12 mouse cellular contexts compared by ENCODE assay signal in genomic region chr7:66260763-66261390, GRCm38 (mm10).
A peak's percentile ranks its signal among the peaks of the same experiment; 100 is the strongest.
DNase-seq lines count a peak whose midpoint lies in the region; ATAC-seq and TF ChIP-seq lines count a peak whose summit lies in the region.
"Had no signal": no experiment of that assay in that cellular context is flagged by ENCODE, and none has a peak within 500 bp of the region (broad histone marks: within the 10 kb centered on the region; RNA-seq: fewer than 3 reads in every experiment).

No protein-coding gene starts in this region.

- WGBS in forebrain, embryonic 16.5 days, result 64% methylated on average over 7 of the region's 7 CpGs
- WGBS in forebrain, embryonic 12.5 days, result 82% methylated on average over 7 of the region's 7 CpGs
- 56% methylated on average over 7 of the region's 7 CpGs for WGBS in lung, embryonic 14.5 days
- WGBS in lung, adult 2 months, result 57% methylated on average over 7 of the region's 7 CpGs
- WGBS in cerebellum, adult 2 months, result 10% methylated on average over 7 of the region's 7 CpGs
- 66% methylated on average over 7 of the region's 7 CpGs for WGBS in hindbrain, embryonic 16.5 days

- no peak for TF ChIP-seq POLR2A in lung, adult 2 months (IDR thresholded peaks at IDR 0.05; ENCODE audit: borderline replicate concordance, extremely low read depth, low read depth, low read length)
- TF ChIP-seq POLR2A in cerebellum, adult 2 months (IDR thresholded peaks at IDR 0.05; ENCODE audit: borderline replicate concordance, insufficient read depth, low read length), result no peak

- H3K27me3 ChIP-seq in forebrain, embryonic 16.5 days (replicated peaks; ENCODE audit: control insufficient read depth, insufficient read depth, low read length), result no peaks in the 10 kb centered on the region
- H3K27me3 ChIP-seq in forebrain, embryonic 12.5 days, result no peaks in the 10 kb centered on the region
- no peaks in the 10 kb centered on the region for H3K27me3 ChIP-seq in lung, embryonic 14.5 days (ENCODE audit: insufficient read depth, low read length)
- no peaks in the 10 kb centered on the region for H3K27me3 ChIP-seq in cerebellum, adult 2 months (ENCODE audit: control insufficient read depth, insufficient read depth, low read length)
- H3K27me3 ChIP-seq in hindbrain, embryonic 16.5 days (replicated peaks; ENCODE audit: control insufficient read depth, insufficient read depth, low read length), result no peaks in the 10 kb centered on the region
- H3K27me3 ChIP-seq: intestine, embryonic 15.5 days; liver, embryonic 13.5 days; Patski had no signal

- no peak for TF ChIP-seq CTCF in lung, embryonic 14.5 days (IDR thresholded peaks at IDR 0.05; ENCODE audit: low read depth)
- no peak for TF ChIP-seq CTCF in lung, adult 2 months (IDR thresholded peaks at IDR 0.05; ENCODE audit: insufficient read depth, low read length)
- no peak for TF ChIP-seq CTCF in cerebellum, adult 2 months (IDR thresholded peaks at IDR 0.05; ENCODE audit: borderline replicate concordance, insufficient read depth, low read depth, low read length)
- TF ChIP-seq CTCF in layer of hippocampus, adult 2 months (conservative IDR thresholded peaks at IDR 0.05), result no peak

- no peak overlapping the region for H3K4me2 ChIP-seq in forebrain, embryonic 16.5 days (ENCODE audit: low read length)
- no peak overlapping the region for H3K4me2 ChIP-seq in forebrain, embryonic 12.5 days
- H3K4me2 ChIP-seq in lung, embryonic 14.5 days, result no peak overlapping the region
- no peak overlapping the region for H3K4me2 ChIP-seq in hindbrain, embryonic 16.5 days (ENCODE audit: low read length)
- H3K4me2 ChIP-seq: intestine, embryonic 15.5 days; liver, embryonic 13.5 days had no signal

- H3K4me1 ChIP-seq in forebrain, embryonic 16.5 days (replicated peaks; ENCODE audit: control insufficient read depth, insufficient read depth, low read length), result peaks cover 2% of the 10 kb centered on the region; the same call in 1 of the 2 replicates
- H3K4me1 ChIP-seq in forebrain, embryonic 12.5 days, result peaks cover 3% of the 10 kb centered on the region; the same call in 1 of the 2 replicates
- peaks cover 7% of the 10 kb centered on the region; the same call in 1 of the 2 replicates for H3K4me1 ChIP-seq in lung, embryonic 14.5 days (ENCODE audit: insufficient read depth)
- H3K4me1 ChIP-seq in lung, adult 2 months (ENCODE audit: control insufficient read depth, insufficient read depth, low read length), result no peaks in the 10 kb centered on the region
- peaks cover 26% of the 10 kb centered on the region for H3K4me1 ChIP-seq in cerebellum, adult 2 months (ENCODE audit: control insufficient read depth, insufficient read depth, low read length)
- peaks cover 11% of the 10 kb centered on the region for H3K4me1 ChIP-seq in hindbrain, embryonic 16.5 days (ENCODE audit: control insufficient read depth, insufficient read depth, low read depth, low read length)

- DNase-seq in lung, embryonic 14.5 days, result peak; percentile 71
- no peak for DNase-seq in lung, adult 2 months
- peak; percentile 63 to 83 for DNase-seq in cerebellum, adult 2 months
- DNase-seq in layer of hippocampus, postnatal 25 days (ENCODE audit: extremely low spot score in 1 of 2, low spot score in 1 of 2), result no peak
- no peak for DNase-seq in layer of hippocampus, adult 2 months (ENCODE audit: low spot score in 2 of 2)
- DNase-seq: adrenal gland, postnatal 25 days; liver, embryonic 13.5 days had no signal

- no peak overlapping the region for H3K4me3 ChIP-seq in forebrain, embryonic 16.5 days (replicated peaks; ENCODE audit: low read length)
- no peak overlapping the region for H3K4me3 ChIP-seq in forebrain, embryonic 12.5 days (replicated peaks)
- no peak overlapping the region for H3K4me3 ChIP-seq in lung, embryonic 14.5 days (ENCODE audit: low read depth, low read length)
- H3K4me3 ChIP-seq in lung, adult 2 months (replicated peaks; ENCODE audit: extremely low read depth, low read depth, low read length), result no peak overlapping the region
- no peak overlapping the region for H3K4me3 ChIP-seq in cerebellum, adult 2 months (replicated peaks; ENCODE audit: insufficient read depth, low read depth, low read length)
- H3K4me3 ChIP-seq in hindbrain, embryonic 16.5 days (ENCODE audit: low read length), result no peak overlapping the region
- H3K4me3 ChIP-seq in layer of hippocampus, adult 2 months, result no peak overlapping the region
- H3K4me3 ChIP-seq: intestine, embryonic 15.5 days; liver, embryonic 13.5 days had no signal

- ATAC-seq in forebrain, embryonic 16.5 days, result peak; percentile 54; the same call in 1 of the 2 replicates
- ATAC-seq in forebrain, embryonic 12.5 days (ENCODE audit: low FRiP score), result no peak
- peak; percentile 11; the same call in 1 of the 2 replicates for ATAC-seq in lung, embryonic 14.5 days (ENCODE audit: insufficient read depth)
- peak; percentile 85 for ATAC-seq in hindbrain, embryonic 16.5 days
- ATAC-seq: intestine, embryonic 15.5 days; Patski had no signal

- no peak overlapping the region for H3K9ac ChIP-seq in forebrain, embryonic 16.5 days (replicated peaks; ENCODE audit: low read depth, low read length)
- no peak overlapping the region for H3K9ac ChIP-seq in forebrain, embryonic 12.5 days
- no peak overlapping the region for H3K9ac ChIP-seq in lung, embryonic 14.5 days
- H3K9ac ChIP-seq in hindbrain, embryonic 16.5 days (ENCODE audit: low read depth, low read length), result no peak overlapping the region
- H3K9ac ChIP-seq: intestine, embryonic 15.5 days; liver, embryonic 13.5 days had no signal

- H3K36me3 ChIP-seq in forebrain, embryonic 16.5 days (ENCODE audit: control insufficient read depth, insufficient read depth), result no peaks in the 10 kb centered on the region
- H3K36me3 ChIP-seq in forebrain, embryonic 12.5 days (replicated peaks), result no peaks in the 10 kb centered on the region
- peaks cover 40% of the 10 kb centered on the region for H3K36me3 ChIP-seq in lung, embryonic 14.5 days (ENCODE audit: insufficient read depth)
- H3K36me3 ChIP-seq in hindbrain, embryonic 16.5 days (ENCODE audit: control insufficient read depth, insufficient read depth, low read length), result no peaks in the 10 kb centered on the region

- H3K9me3 ChIP-seq in forebrain, embryonic 16.5 days (ENCODE audit: control insufficient read depth, low read length), result no peaks in the 10 kb centered on the region
- H3K9me3 ChIP-seq in forebrain, embryonic 12.5 days, result no peaks in the 10 kb centered on the region
- no peaks in the 10 kb centered on the region for H3K9me3 ChIP-seq in lung, embryonic 14.5 days (ENCODE audit: low read depth, low read length)
- H3K9me3 ChIP-seq in hindbrain, embryonic 16.5 days (ENCODE audit: control insufficient read depth, low read length), result no peaks in the 10 kb centered on the region
- H3K9me3 ChIP-seq: intestine, embryonic 15.5 days; liver, embryonic 13.5 days had no signal

- H3K27ac ChIP-seq in forebrain, embryonic 16.5 days (ENCODE audit: low read length), result no peak overlapping the region
- H3K27ac ChIP-seq in forebrain, embryonic 12.5 days, result no peak overlapping the region
- H3K27ac ChIP-seq in lung, embryonic 14.5 days (ENCODE audit: low read depth), result no peak overlapping the region
- no peak overlapping the region for H3K27ac ChIP-seq in cerebellum, adult 2 months (ENCODE audit: insufficient read depth, low read length)
- no peak overlapping the region; the same call in 1 of the 2 replicates for H3K27ac ChIP-seq in hindbrain, embryonic 16.5 days (ENCODE audit: low read depth, low read length)
- H3K27ac ChIP-seq in layer of hippocampus, adult 2 months, result no peak overlapping the region
- H3K27ac ChIP-seq: intestine, embryonic 15.5 days; liver, embryonic 13.5 days had no signal

Comparison
In these comparisons a context has a peak if more than half of its experiments do, and no peak if none do; other contexts are left out.
1. DNase-seq: peak in lung, embryonic 14.5 days (single experiment) and cerebellum, adult 2 months (2 of 2); none in lung, adult 2 months (single experiment), layer of hippocampus, postnatal 25 days (0 of 2) and layer of hippocampus, adult 2 months (0 of 2).